Mouse (Mus musculus): ENCODE measurements around the gene Sdc3. TPM values are rescaled to one million over a fixed set of nuclear protein-coding genes. Genes with fewer than 3 reads are reported as not detected.

The Sdc3 gene
- polyA plus RNA-seq, 1 experiment = 45.3 TPM

GRCm38 (mm10) chr4:130799582-130799981, 7.2 kb downstream of the Sdc3 start:
- no peaks in the 10 kb centered on the region for H3K36me3 ChIP-seq (ENCODE audit: control insufficient read depth, insufficient read depth, low read length)
- WGBS = 49% methylated on average over 5 of the region's 5 CpGs
- no peaks in the 10 kb centered on the region for H3K27me3 ChIP-seq (replicated peaks; ENCODE audit: control insufficient read depth, insufficient read depth, low read length)
- DNase-seq = no peak
- peaks cover 4% of the 10 kb centered on the region; the same call in 1 of the 2 replicates for H3K4me1 ChIP-seq (ENCODE audit: control insufficient read depth, insufficient read depth, low read length)
- H3K4me3 ChIP-seq (ENCODE audit: insufficient read depth, low read depth, low read length) = no peak overlapping the region
- H3K27ac ChIP-seq (ENCODE audit: insufficient read depth, low read depth, low read length) = no peak overlapping the region
- TF ChIP-seq CTCF (conservative IDR thresholded peaks at IDR 0.05; ENCODE audit: insufficient read depth, insufficient read length, low read depth, low read length) = no peak
- TF ChIP-seq POLR2A (IDR thresholded peaks at IDR 0.05; ENCODE audit: low read depth, low read length) = no peak

- Histone ChIP-seq H3K4me1 (ENCODE audit: control insufficient read depth, insufficient read depth, low read length) (peaks cover 4% of the 10 kb centered on the region; the same call in 1 of the 2 replicates), H3K27me3 (replicated peaks; ENCODE audit: control insufficient read depth, insufficient read depth, low read length) (no peaks in the 10 kb centered on the region), H3K4me3 (ENCODE audit: insufficient read depth, low read depth, low read length) (no peak overlapping the region), H3K36me3 (ENCODE audit: control insufficient read depth, insufficient read depth, low read length) (no peaks in the 10 kb centered on the region), H3K27ac (ENCODE audit: insufficient read depth, low read depth, low read length) (no peak overlapping the region)
- no peak for DNase-seq
- no peak for TF ChIP-seq POLR2A (IDR thresholded peaks at IDR 0.05; ENCODE audit: low read depth, low read length)
- TF ChIP-seq CTCF (conservative IDR thresholded peaks at IDR 0.05; ENCODE audit: insufficient read depth, insufficient read length, low read depth, low read length) = no peak
- WGBS = 57% methylated on average over 6 of the region's 6 CpGs
These were observed 7.8 kb downstream of the Sdc3 start for GRCm38 (mm10) chr4:130800147-130800546.

GRCm38 (mm10) chr4:130801198-130801597, 8.9 kb downstream of the Sdc3 start:
- Histone ChIP-seq H3K27ac (ENCODE audit: insufficient read depth, low read depth, low read length) (no peak overlapping the region), H3K4me3 (ENCODE audit: insufficient read depth, low read depth, low read length) (no peak overlapping the region), H3K27me3 (replicated peaks; ENCODE audit: control insufficient read depth, insufficient read depth, low read length) (no peaks in the 10 kb centered on the region), H3K4me1 (ENCODE audit: control insufficient read depth, insufficient read depth, low read length) (peaks cover 4% of the 10 kb centered on the region; the same call in 1 of the 2 replicates), H3K36me3 (ENCODE audit: control insufficient read depth, insufficient read depth, low read length) (no peaks in the 10 kb centered on the region)
- no peak for DNase-seq
- TF ChIP-seq CTCF (conservative IDR thresholded peaks at IDR 0.05; ENCODE audit: insufficient read depth, insufficient read length, low read depth, low read length) (no peak), POLR2A (IDR thresholded peaks at IDR 0.05; ENCODE audit: low read depth, low read length) (no peak)
- 81% methylated on average over 5 of the region's 5 CpGs for WGBS

- no peak for DNase-seq
- Histone ChIP-seq H3K4me1 (ENCODE audit: control insufficient read depth, insufficient read depth, low read length) (peaks cover 4% of the 10 kb centered on the region; the same call in 1 of the 2 replicates), H3K27me3 (replicated peaks; ENCODE audit: control insufficient read depth, insufficient read depth, low read length) (no peaks in the 10 kb centered on the region), H3K27ac (ENCODE audit: insufficient read depth, low read depth, low read length) (peak overlapping the region; percentile 36; the same call in 1 of the 2 replicates), H3K4me3 (ENCODE audit: insufficient read depth, low read depth, low read length) (no peak overlapping the region; the same call in 1 of the 2 replicates), H3K36me3 (ENCODE audit: control insufficient read depth, insufficient read depth, low read length) (no peaks in the 10 kb centered on the region)
- WGBS = 53% methylated on average over 10 of the region's 10 CpGs
- no peak for TF ChIP-seq POLR2A (IDR thresholded peaks at IDR 0.05; ENCODE audit: low read depth, low read length)
These were observed 9.4 kb downstream of the Sdc3 start for GRCm38 (mm10) chr4:130801624-130802329.

GRCm38 (mm10) chr4:130803591-130803990, 11.3 kb downstream of the Sdc3 start:
- TF ChIP-seq POLR2A (IDR thresholded peaks at IDR 0.05; ENCODE audit: low read depth, low read length) (no peak), CTCF (conservative IDR thresholded peaks at IDR 0.05; ENCODE audit: insufficient read depth, insufficient read length, low read depth, low read length) (no peak)
- no peaks in the 10 kb centered on the region for H3K4me1 ChIP-seq (ENCODE audit: control insufficient read depth, insufficient read depth, low read length)
- no peaks in the 10 kb centered on the region for H3K36me3 ChIP-seq (ENCODE audit: control insufficient read depth, insufficient read depth, low read length)
- H3K4me3 ChIP-seq (ENCODE audit: insufficient read depth, low read depth, low read length) = no peak overlapping the region
- DNase-seq = no peak
- 78% methylated on average over 2 of the region's 2 CpGs for WGBS
- no peaks in the 10 kb centered on the region for H3K27me3 ChIP-seq (replicated peaks; ENCODE audit: control insufficient read depth, insufficient read depth, low read length)
- no peak overlapping the region for H3K27ac ChIP-seq (ENCODE audit: insufficient read depth, low read depth, low read length)

GRCm38 (mm10) chr4:130804292-130804691, 12.0 kb downstream of the Sdc3 start:
- H3K27me3 ChIP-seq (replicated peaks; ENCODE audit: control insufficient read depth, insufficient read depth, low read length) = no peaks in the 10 kb centered on the region
- DNase-seq = no peak
- no peak overlapping the region for H3K27ac ChIP-seq (ENCODE audit: insufficient read depth, low read depth, low read length)
- WGBS = 66% methylated on average over 2 of the region's 2 CpGs
- TF ChIP-seq CTCF (conservative IDR thresholded peaks at IDR 0.05; ENCODE audit: insufficient read depth, insufficient read length, low read depth, low read length) (no peak), POLR2A (IDR thresholded peaks at IDR 0.05; ENCODE audit: low read depth, low read length) (no peak)
- H3K4me1 ChIP-seq (ENCODE audit: control insufficient read depth, insufficient read depth, low read length) = no peaks in the 10 kb centered on the region
- H3K4me3 ChIP-seq (ENCODE audit: insufficient read depth, low read depth, low read length) = no peak overlapping the region
- H3K36me3 ChIP-seq (ENCODE audit: control insufficient read depth, insufficient read depth, low read length) = no peaks in the 10 kb centered on the region

- no peak for DNase-seq
- no peak for TF ChIP-seq POLR2A (IDR thresholded peaks at IDR 0.05; ENCODE audit: low read depth, low read length)
- no peak for TF ChIP-seq CTCF (conservative IDR thresholded peaks at IDR 0.05; ENCODE audit: insufficient read depth, insufficient read length, low read depth, low read length)
- Histone ChIP-seq H3K27me3 (replicated peaks; ENCODE audit: control insufficient read depth, insufficient read depth, low read length) (no peaks in the 10 kb centered on the region), H3K4me3 (ENCODE audit: insufficient read depth, low read depth, low read length) (no peak overlapping the region), H3K4me1 (ENCODE audit: control insufficient read depth, insufficient read depth, low read length) (no peaks in the 10 kb centered on the region), H3K27ac (ENCODE audit: insufficient read depth, low read depth, low read length) (no peak overlapping the region), H3K36me3 (ENCODE audit: control insufficient read depth, insufficient read depth, low read length) (no peaks in the 10 kb centered on the region)
- WGBS = 80% methylated on average over 7 of the region's 7 CpGs
These were observed 12.5 kb downstream of the Sdc3 start for GRCm38 (mm10) chr4:130804771-130805361.

All from kidney, adult 2 months (tissue).